ENCODE assay signal across 34 mouse cellular contexts in genomic region chr2:31714780-31715179, GRCm38 (mm10).
"Had no signal": no experiment of that assay in that cellular context is flagged by ENCODE, and none has a peak within 500 bp of the region (broad histone marks: within the 10 kb centered on the region; RNA-seq: fewer than 3 reads in every experiment).

No protein-coding gene starts in this region.

- H3K27me3 ChIP-seq: heart, embryonic 12.5 days; heart, embryonic 13.5 days; heart, embryonic 15.5 days; hindbrain, embryonic 12.5 days; hindbrain, embryonic 13.5 days; hindbrain, embryonic 15.5 days; intestine, embryonic 15.5 days; kidney, embryonic 15.5 days had no signal

- H3K4me3 ChIP-seq: heart, embryonic 10.5 days; heart, embryonic 12.5 days; heart, embryonic 13.5 days; heart, embryonic 15.5 days; hindbrain, embryonic 10.5 days; hindbrain, embryonic 12.5 days; hindbrain, embryonic 13.5 days; hindbrain, embryonic 15.5 days; intestine, embryonic 15.5 days; kidney, embryonic 15.5 days; layer of hippocampus, adult 2 months; left cerebral cortex, adult 2 months had no signal

- H3K9me3 ChIP-seq: heart, embryonic 10.5 days; heart, embryonic 12.5 days; heart, embryonic 13.5 days; heart, embryonic 15.5 days; hindbrain, embryonic 10.5 days; hindbrain, embryonic 12.5 days; hindbrain, embryonic 13.5 days; hindbrain, embryonic 15.5 days; intestine, embryonic 15.5 days; kidney, embryonic 15.5 days had no signal

- H3K9ac ChIP-seq: heart, embryonic 12.5 days; heart, embryonic 13.5 days; heart, embryonic 15.5 days; hindbrain, embryonic 12.5 days; hindbrain, embryonic 13.5 days; hindbrain, embryonic 14.5 days; hindbrain, embryonic 15.5 days; intestine, embryonic 15.5 days; kidney, embryonic 15.5 days had no signal

- H3K4me1 ChIP-seq: hindbrain, embryonic 10.5 days; hindbrain, embryonic 12.5 days; hindbrain, embryonic 13.5 days; hindbrain, embryonic 15.5 days had no signal

- H3K27ac ChIP-seq: heart, embryonic 10.5 days; hindbrain, embryonic 10.5 days; hindbrain, embryonic 12.5 days; hindbrain, embryonic 13.5 days; hindbrain, embryonic 14.5 days; hindbrain, embryonic 15.5 days; hindbrain, postnatal 0 days; intestine, embryonic 15.5 days; kidney, embryonic 15.5 days; kidney, postnatal 0 days; layer of hippocampus, adult 2 months; left cerebral cortex, adult 2 months had no signal

- ATAC-seq: hindbrain, embryonic 16.5 days; hindbrain, postnatal 0 days; inflammation-experienced regulatory T-cells, adult 6 months; intestine, embryonic 15.5 days had no signal

- DNase-seq: heart, postnatal 10 days; heart, postnatal 14 days; heart, postnatal 36 days; heart, postnatal 4 days; kidney, adult 11 months; kidney, adult 18-20 months; kidney, adult 2 months; kidney, adult 8-10 months; kidney, adult 9 months; kidney, postnatal 10 days; kidney, postnatal 14 days; kidney, postnatal 25 days; kidney, postnatal 36 days; kidney, postnatal 4 days; layer of hippocampus, adult 9-11 months; layer of hippocampus, postnatal 36 days had no signal

- H3K36me3 ChIP-seq: heart, embryonic 15.5 days; hindbrain, embryonic 13.5 days; hindbrain, embryonic 15.5 days; intestine, embryonic 15.5 days had no signal

- H3K4me2 ChIP-seq: heart, embryonic 11.5 days; heart, embryonic 12.5 days; heart, embryonic 13.5 days; heart, embryonic 15.5 days; hindbrain, embryonic 12.5 days; hindbrain, embryonic 13.5 days; hindbrain, embryonic 14.5 days; hindbrain, embryonic 15.5 days; intestine, embryonic 15.5 days; kidney, embryonic 15.5 days had no signal
